Mouse (Mus musculus) thymus, adult 2 months (tissue): ENCODE measurements at regions not wholly inside any gene's neighbourhood (a gene's known extent, or its start where the extent isn't known, plus 50 kb on each side); places are given as distances from the start of the nearest gene placed in this dataset.

Source experiments
- CTCF ChIP-seq: fragments of 200-500 bp; IDR thresholded peaks from 2 replicates; pipeline ENCODE4 v1.5.1; 2012; ENCODE audit warnings: mild to moderate bottlenecking, control low read depth, low read length, moderate library complexity, borderline replicate concordance; ENCODE audit not compliant: control insufficient read depth, poor library complexity, insufficient read depth; ENCODE audit errors: extremely low read depth
- POLR2A ChIP-seq: fragments of 200-500 bp; IDR thresholded peaks from 2 replicates; pipeline ENCODE4 v1.6.1; 2012; ENCODE audit warnings: mild to moderate bottlenecking, low read length, control low read depth, moderate library complexity; ENCODE audit not compliant: control insufficient read depth, poor library complexity, insufficient read depth; ENCODE audit errors: extremely low read depth

DNA sequence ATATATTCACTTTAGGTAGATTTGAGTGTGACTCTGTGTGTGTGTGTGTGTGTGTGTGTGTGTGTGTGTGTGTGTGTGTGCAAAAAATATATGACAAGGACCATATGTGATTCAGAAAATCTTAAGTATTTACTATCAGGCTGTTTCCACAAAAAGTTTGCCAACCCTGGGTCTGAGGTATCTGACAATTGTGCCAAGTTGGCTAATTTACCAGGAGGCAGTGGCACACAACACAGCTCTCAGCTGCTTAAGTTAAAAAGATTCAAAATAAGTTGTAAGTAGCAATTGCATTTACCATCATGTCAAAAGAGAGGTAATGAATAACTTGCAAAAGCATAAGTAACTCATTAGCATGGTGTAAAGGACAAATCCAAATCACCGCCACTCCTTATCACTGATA lies 981.4 kb upstream of the Acvr2a start:
- TF ChIP-seq POLR2A: no peak
- TF ChIP-seq CTCF: no peak
